Comparison of ENCODE assay signal across 8 mouse cellular contexts in genomic region chr15:6080714-6081635, GRCm38 (mm10).
DNase-seq lines count a peak whose midpoint lies in the region; ATAC-seq and TF ChIP-seq lines count a peak whose summit lies in the region.
"Had no signal": no experiment of that assay in that cellular context is flagged by ENCODE, and none has a peak within 500 bp of the region (broad histone marks: within the 10 kb centered on the region; RNA-seq: fewer than 3 reads in every experiment).

No protein-coding gene starts in this region.

- H3K36me3 ChIP-seq in E14TG2a.4 (ENCODE audit: insufficient read depth, low read length) = no peaks in the 10 kb centered on the region
- no peaks in the 10 kb centered on the region for H3K36me3 ChIP-seq in lung, postnatal 0 days (ENCODE audit: insufficient read depth, low read length)
- H3K36me3 ChIP-seq: limb, embryonic 12.5 days had no signal

- peak; percentile 65 for ATAC-seq in activated CD4-positive, CD25-positive, alpha-beta regulatory T cell, adult 4 months
- ATAC-seq in hematopoietic stem cell, adult 5-6 weeks (replicated peaks in 1 of 2; ENCODE audit: insufficient read depth in 1 of 2, low FRiP score in 2 of 2, low TSS enrichment in 1 of 2, low read depth in 1 of 2, poor library complexity in 2 of 2, severe bottlenecking in 2 of 2) = peak; percentile 80 to 83
- ATAC-seq in lung, postnatal 0 days = peak; percentile 81

- H3K9ac ChIP-seq in lung, postnatal 0 days (replicated peaks; ENCODE audit: low read depth) = no peak overlapping the region
- H3K9ac ChIP-seq: limb, embryonic 12.5 days had no signal

- H3K9me3 ChIP-seq in E14TG2a.4 (ENCODE audit: low read length) = peaks cover 4% of the 10 kb centered on the region; the same call in 1 of the 2 replicates
- H3K9me3 ChIP-seq in lung, postnatal 0 days (ENCODE audit: low read length) = no peaks in the 10 kb centered on the region
- H3K9me3 ChIP-seq: limb, embryonic 12.5 days had no signal

- H3K4me1 ChIP-seq in E14TG2a.4 (replicated peaks; ENCODE audit: low read depth, low read length) = no peaks in the 10 kb centered on the region
- H3K4me1 ChIP-seq in embryonic fibroblast, embryonic 13.5 days (ENCODE audit: control insufficient read depth, insufficient read depth, low read length) = no peaks in the 10 kb centered on the region
- no peaks in the 10 kb centered on the region for H3K4me1 ChIP-seq in lung, postnatal 0 days (ENCODE audit: insufficient read depth, low read depth, low read length)
- H3K4me1 ChIP-seq: limb, embryonic 12.5 days had no signal

- 39% methylated on average over 8 of the region's 8 CpGs for WGBS in lung, postnatal 0 days

- H3K27ac ChIP-seq in embryonic fibroblast, embryonic 13.5 days (ENCODE audit: insufficient read depth, low read length) = no peak overlapping the region
- H3K27ac ChIP-seq in layer of hippocampus, adult 2 months = peak overlapping the region; percentile 36; the same call in 1 of the 2 replicates
- H3K27ac ChIP-seq in lung, postnatal 0 days (ENCODE audit: low read length) = 0 out of 2 replicates have a peak overlapping the region, but pooled peaks have one; percentile 33
- H3K27ac ChIP-seq: limb, embryonic 12.5 days had no signal

- no peak overlapping the region for H3K4me3 ChIP-seq in E14TG2a.4 (replicated peaks; ENCODE audit: low read length)
- H3K4me3 ChIP-seq in embryonic fibroblast, embryonic 13.5 days (ENCODE audit: insufficient read depth, low read length) = no peak overlapping the region
- peak overlapping the region; percentile 5; the same call in 1 of the 2 replicates for H3K4me3 ChIP-seq in layer of hippocampus, adult 2 months
- no peak overlapping the region for H3K4me3 ChIP-seq in lung, postnatal 0 days (ENCODE audit: low read depth, low read length)
- H3K4me3 ChIP-seq: limb, embryonic 12.5 days had no signal

- TF ChIP-seq EP300 in lung, postnatal 0 days (IDR thresholded peaks at IDR 0.05) = no peak; the same call in none of the 2 replicates

- TF ChIP-seq POLR2A in embryonic fibroblast, embryonic 13.5 days (IDR thresholded peaks at IDR 0.05; ENCODE audit: low read depth, low read length) = no peak

- peak; percentile 64 for TF ChIP-seq CTCF in E14TG2a.4 (conservative IDR thresholded peaks at IDR 0.05; ENCODE audit: low read length)
- peak; percentile 41; the same call in 1 of the 2 replicates for TF ChIP-seq CTCF in embryonic fibroblast, embryonic 13.5 days (IDR thresholded peaks at IDR 0.05; ENCODE audit: borderline replicate concordance, insufficient read depth, low read length)
- TF ChIP-seq CTCF in layer of hippocampus, adult 2 months (conservative IDR thresholded peaks at IDR 0.05) = peak; percentile 94
- TF ChIP-seq CTCF in lung, postnatal 0 days (IDR thresholded peaks at IDR 0.05) = peak; percentile 84

- peak overlapping the region; percentile 1; the same call in 1 of the 2 replicates for H3K4me2 ChIP-seq in lung, postnatal 0 days (replicated peaks; ENCODE audit: low read depth, low read length)
- H3K4me2 ChIP-seq: limb, embryonic 12.5 days had no signal

- DNase-seq in layer of hippocampus, adult 2 months (ENCODE audit: low spot score in 2 of 2) = peak; percentile 12 to 68
- DNase-seq in lung, postnatal 0 days (ENCODE audit: low spot score) = peak; percentile 82
- peak; percentile 4 for DNase-seq in retina, adult 2 months (ENCODE audit: low read depth, low spot score)

- no peaks in the 10 kb centered on the region for H3K27me3 ChIP-seq in E14TG2a.4 (ENCODE audit: insufficient read depth, low read length)
- no peaks in the 10 kb centered on the region for H3K27me3 ChIP-seq in lung, postnatal 0 days (replicated peaks; ENCODE audit: insufficient read depth, low read length)
- H3K27me3 ChIP-seq: limb, embryonic 12.5 days had no signal

Comparison
In these comparisons a context has a peak if more than half of its experiments do, and no peak if none do; other contexts are left out.
1. CTCF ChIP-seq: peak in every context shown above with its lines; median percentile 94 in layer of hippocampus, adult 2 months; 84 in lung, postnatal 0 days; 64 in E14TG2a.4; 41 in embryonic fibroblast, embryonic 13.5 days.
2. DNase-seq: peak in every context shown above with its lines; median percentile 82 in lung, postnatal 0 days; 40 in layer of hippocampus, adult 2 months; 4 in retina, adult 2 months.